Mouse (Mus musculus) embryonic fibroblast, embryonic 13.5 days (primary cell): ENCODE measurements around the gene Gm47995.

Source experiments
- CTCF ChIP-seq: IDR thresholded peaks from 2 replicates; pipeline ENCODE4 v1.5.1; 2011; ENCODE audit warnings: mild to moderate bottlenecking, control low read depth, low read length, moderate library complexity, borderline replicate concordance; ENCODE audit not compliant: insufficient read depth
- POLR2A ChIP-seq: IDR thresholded peaks from 2 replicates; pipeline ENCODE4 v1.6.1; 2011; ENCODE audit warnings: low read depth, mild to moderate bottlenecking, control low read depth, low read length, moderate library complexity

- TF ChIP-seq POLR2A, result no peak
- no peak for TF ChIP-seq CTCF
These were observed 18.2 kb downstream of the Gm47995 start for GRCm38 (mm10) chr1:151216417-151216816.
